Mouse (Mus musculus) limb, embryonic 13.5 days (tissue): Measurements from ENCODE around the gene Upf1. TPM values are rescaled to one million over a fixed set of nuclear protein-coding genes. Genes with fewer than 3 reads are reported as not detected.

Source experiments
- ATAC-seq: fragments of 200-750 bp; cut with Nextera tagmentation; 2 replicates; pipeline ENCODE4 v1.8.0; 2017; ENCODE audit warnings: low read depth, moderate number of reproducible peaks, moderate TSS enrichment; ENCODE audit not compliant: low FRiP score
- H3K27ac ChIP-seq: fragments of 300-500 bp; sonication (generic); 2 replicates; pipeline ENCODE4 v1.5.1; 2015; ENCODE audit warnings: inconsistent platforms, mild to moderate bottlenecking, moderate library complexity
- H3K27me3 ChIP-seq: fragments of 300-500 bp; sonication (generic); 2 replicates; pipeline ENCODE4 v1.6.1; 2015; ENCODE audit warnings: mild to moderate bottlenecking, inconsistent platforms
- H3K36me3 ChIP-seq: fragments of 300-500 bp; sonication (generic); 2 replicates; pipeline ENCODE4 v1.6.1; 2015; ENCODE audit warnings: inconsistent platforms, mild to moderate bottlenecking, moderate library complexity
- H3K4me1 ChIP-seq: fragments of 300-500 bp; sonication (generic); 2 replicates; pipeline ENCODE4 v1.6.1; 2015; ENCODE audit warnings: inconsistent platforms
- H3K4me2 ChIP-seq: fragments of 300-500 bp; sonication (generic); replicated peaks from 2 replicates; pipeline ENCODE4 v1.6.1; 2015; ENCODE audit warnings: inconsistent platforms, mild to moderate bottlenecking, moderate library complexity
- H3K4me3 ChIP-seq: fragments of 300-500 bp; sonication (generic); 2 replicates; pipeline ENCODE4 v1.5.1; 2015; ENCODE audit warnings: moderate library complexity, mild to moderate bottlenecking, inconsistent platforms
- H3K9ac ChIP-seq: fragments of 300-500 bp; sonication (generic); 2 replicates; pipeline ENCODE4 v1.6.1; 2015; ENCODE audit warnings: mild to moderate bottlenecking, inconsistent platforms
- H3K9me3 ChIP-seq: fragments of 300-500 bp; sonication (generic); 2 replicates; pipeline ENCODE4 v1.6.1; 2016; ENCODE audit warnings: inconsistent platforms
- WGBS: fragments of 180-500 bp; shearing (Covaris S2); methylation state at CpG from one replicate; pipeline ENCODE4 v1.1.7; 2015; 5-methylcytosine and 5-hydroxymethylcytosine counted together
- polyA plus RNA-seq: library from polyadenylated mRNA; unstranded; fragments of >200 nt; fragmentation: Nextera tagmentation; extraction: Ambion mirVana; gene quantifications from 2 replicates; pipeline ENCODE4 v1.2.1, GENCODE M21; 2015

Upf1 gene
- polyA plus RNA-seq, 1 experiment from 2014 or later, result 19.5 TPM

DNA sequence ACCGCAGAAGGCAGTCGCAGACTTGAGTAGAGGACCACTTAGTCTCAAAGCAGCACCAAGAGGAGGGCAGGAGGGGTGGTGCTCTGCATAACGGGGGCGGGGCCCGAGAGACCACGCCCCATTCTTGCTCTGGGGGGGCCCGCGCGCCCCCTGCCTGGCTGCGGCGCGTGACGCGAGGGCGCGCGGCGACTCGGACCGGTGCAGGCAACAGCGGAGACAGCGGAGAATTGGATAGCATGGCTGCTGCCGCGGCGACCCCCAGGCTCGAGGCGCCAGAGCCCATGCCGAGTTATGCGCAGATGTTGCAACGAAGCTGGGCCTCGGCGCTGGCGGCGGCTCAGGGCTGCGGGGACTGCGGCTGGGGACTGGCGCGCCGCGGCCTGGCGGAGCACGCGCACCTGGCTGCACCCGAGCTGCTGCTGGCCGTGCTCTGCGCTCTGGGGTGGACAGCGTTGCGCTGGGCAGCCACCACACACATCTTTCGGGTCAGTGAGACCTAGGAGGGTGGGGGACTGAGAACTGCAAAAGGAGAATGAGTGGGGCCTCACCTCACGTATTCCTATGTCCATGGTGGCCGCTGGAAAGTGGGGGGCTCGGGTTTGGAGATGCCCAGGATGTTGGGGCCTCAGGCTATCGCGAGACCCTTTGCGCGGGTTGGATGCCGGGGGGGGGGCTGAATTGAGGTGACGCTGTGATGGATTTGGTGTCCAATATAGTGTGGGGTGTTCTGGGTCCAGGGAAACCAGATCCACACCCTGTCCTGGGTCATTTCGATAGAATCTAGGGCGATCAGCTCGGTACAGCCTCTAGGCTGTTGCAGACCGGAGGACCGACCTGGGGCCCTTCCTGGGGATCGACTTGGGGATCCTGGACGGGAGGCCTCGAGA lies 37.2 kb downstream of the Upf1 start, which contains the start of gene Cers1:
Cers1 (plus strand) TSS at position 152 of the 887 bp plus-strand sequence.
- Histone ChIP-seq H3K4me2 (peak within 1 kb of the TSS; percentile 80), H3K36me3 (peaks cover 46% of the 10 kb centered on the region), H3K4me3 (peak within 1 kb of the TSS; percentile 67), H3K9ac (peak within 1 kb of the TSS; percentile 77), H3K9me3 (no peaks in the 10 kb centered on the region), H3K4me1 (peaks cover 31% of the 10 kb centered on the region), H3K27ac (peak within 1 kb of the TSS; percentile 84; the same call in 1 of the 2 replicates), H3K27me3 (no peaks in the 10 kb centered on the region)
- peak; percentile 73 for ATAC-seq
- WGBS, result 1% methylated on average over 66 of the region's 66 CpGs

DNA sequence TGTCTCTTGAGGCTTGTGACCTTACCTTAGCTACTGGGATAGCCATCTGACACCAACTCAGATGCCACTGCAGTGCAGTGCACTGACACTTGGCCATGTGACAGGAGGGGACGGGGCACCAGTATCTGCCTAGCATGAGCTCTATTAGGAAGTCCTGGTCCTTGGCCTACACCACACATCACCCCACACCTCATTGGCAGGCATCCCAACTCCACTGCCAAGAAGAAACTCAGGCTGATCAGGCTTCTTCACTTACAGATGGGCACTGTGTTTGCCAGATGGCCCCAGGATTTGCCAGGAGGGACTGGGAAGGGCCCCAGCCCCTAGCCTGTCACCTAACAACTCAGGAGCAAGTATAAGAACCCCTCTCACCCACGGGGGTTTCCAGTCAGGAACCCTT lies 39.7 kb downstream of the Upf1 start:
- Histone ChIP-seq H3K4me1 (peaks cover 31% of the 10 kb centered on the region), H3K27me3 (no peaks in the 10 kb centered on the region), H3K4me2 (no peak overlapping the region), H3K27ac (no peak overlapping the region), H3K9ac (no peak overlapping the region), H3K36me3 (peaks cover 51% of the 10 kb centered on the region), H3K4me3 (no peak overlapping the region), H3K9me3 (no peaks in the 10 kb centered on the region)
- WGBS, result 98% methylated on average over 2 of the region's 2 CpGs
- no peak for ATAC-seq

DNA sequence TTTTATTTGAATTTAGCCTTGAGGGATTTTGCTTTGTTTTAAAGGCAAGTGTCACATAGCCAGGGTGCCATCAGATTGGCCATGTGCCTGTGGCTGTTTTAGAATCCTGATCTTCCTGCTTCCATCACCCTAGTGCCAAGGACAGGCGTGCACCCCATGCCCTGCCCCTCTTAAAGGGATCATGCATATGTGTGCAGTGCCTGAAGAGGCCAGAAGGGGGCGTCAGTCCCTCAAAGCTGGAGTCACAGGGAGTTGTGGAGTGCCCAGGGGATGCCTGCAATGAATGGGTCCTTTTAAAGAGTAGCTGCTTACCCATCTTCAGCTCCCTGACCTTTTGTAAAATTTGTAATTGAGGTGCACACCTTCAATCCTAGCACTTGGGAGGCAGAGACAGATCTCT lies 43.8 kb downstream of the Upf1 start:
- Histone ChIP-seq H3K36me3 (peaks cover 89% of the 10 kb centered on the region), H3K9ac (no peak overlapping the region), H3K4me1 (peaks cover 4% of the 10 kb centered on the region; the same call in 1 of the 2 replicates), H3K4me3 (no peak overlapping the region), H3K27ac (no peak overlapping the region), H3K4me2 (no peak overlapping the region), H3K27me3 (no peaks in the 10 kb centered on the region), H3K9me3 (no peaks in the 10 kb centered on the region)
- no peak for ATAC-seq
- 37% methylated on average over 2 of the region's 2 CpGs for WGBS

DNA sequence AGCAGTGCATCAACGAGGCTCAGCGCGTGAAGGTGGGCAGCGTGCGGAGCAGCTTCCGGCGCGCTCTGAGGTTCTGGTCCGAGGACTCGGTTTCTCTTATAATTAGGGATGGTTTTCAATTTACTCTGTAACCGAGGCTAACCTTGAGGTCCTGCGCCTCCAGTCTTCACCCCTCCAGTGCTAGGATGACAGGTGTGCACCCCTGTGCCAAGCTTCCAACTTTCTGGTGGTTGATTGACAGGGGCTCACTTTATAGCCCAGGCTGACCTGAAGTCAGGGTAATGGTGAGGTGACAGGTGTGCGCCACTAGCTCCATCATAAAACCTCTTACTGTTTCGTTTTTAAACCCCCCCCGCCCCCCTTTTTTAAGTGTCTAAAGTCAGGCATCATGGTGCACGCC lies 50.2 kb downstream of the Upf1 start:
- H3K4me3 ChIP-seq, result peak overlapping the region; percentile 68
- peak overlapping the region; percentile 94 for H3K4me2 ChIP-seq
- no peak overlapping the region for H3K27ac ChIP-seq
- H3K36me3 ChIP-seq, result peaks cover 61% of the 10 kb centered on the region
- H3K9ac ChIP-seq, result peak overlapping the region; percentile 82
- ATAC-seq, result 0 out of 2 replicates have a peak, but pooled peaks have one; percentile 20
- no peaks in the 10 kb centered on the region for H3K27me3 ChIP-seq
- H3K4me1 ChIP-seq, result peaks cover 28% of the 10 kb centered on the region
- no peaks in the 10 kb centered on the region for H3K9me3 ChIP-seq
- 4% methylated on average over 16 of the region's 16 CpGs for WGBS

DNA sequence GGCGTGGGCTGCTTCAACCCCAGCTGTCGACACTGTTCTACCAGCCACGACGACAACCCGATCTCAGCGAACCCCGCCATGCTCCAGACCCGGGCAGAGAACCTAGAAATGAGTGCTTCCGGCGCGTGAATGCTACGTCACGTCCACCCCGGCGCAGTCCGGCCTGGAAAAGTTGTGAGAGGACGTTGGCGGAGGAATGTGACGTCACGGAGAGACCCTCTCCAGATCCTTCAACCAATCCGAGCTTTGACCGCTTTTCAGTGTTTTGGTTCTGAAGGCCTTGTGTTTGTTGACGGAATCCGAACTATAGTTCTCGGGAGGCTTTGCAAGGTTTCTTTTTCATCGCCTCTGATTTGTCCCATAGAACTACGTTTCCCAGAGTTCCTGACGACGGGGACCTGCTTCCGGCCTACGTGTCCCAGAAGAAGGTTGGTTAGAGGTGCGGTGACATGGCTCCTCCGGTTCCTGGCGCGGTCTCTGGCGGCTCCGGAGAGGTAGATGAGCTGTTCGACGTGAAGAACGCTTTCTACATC lies 50.7 kb downstream of the Upf1 start, which contains the start of the genes Ddx49 and Cope:
Ddx49 (minus strand) TSS at position 132 of the 533 bp plus-strand sequence.
Cope (plus strand) TSS at position 161 of the 533 bp plus-strand sequence.
- Histone ChIP-seq H3K27ac (no peak within 1 kb of the TSS), H3K9me3 (no peaks in the 10 kb centered on the region), H3K9ac (peak within 1 kb of the TSS; percentile 82), H3K27me3 (no peaks in the 10 kb centered on the region), H3K4me2 (peak within 1 kb of the TSS; percentile 94), H3K4me3 (peak within 1 kb of the TSS; percentile 68), H3K4me1 (peaks cover 28% of the 10 kb centered on the region), H3K36me3 (peaks cover 61% of the 10 kb centered on the region)
- ATAC-seq, result peak; percentile 93
- under 1% methylated on average over 40 of the region's 40 CpGs for WGBS

DNA sequence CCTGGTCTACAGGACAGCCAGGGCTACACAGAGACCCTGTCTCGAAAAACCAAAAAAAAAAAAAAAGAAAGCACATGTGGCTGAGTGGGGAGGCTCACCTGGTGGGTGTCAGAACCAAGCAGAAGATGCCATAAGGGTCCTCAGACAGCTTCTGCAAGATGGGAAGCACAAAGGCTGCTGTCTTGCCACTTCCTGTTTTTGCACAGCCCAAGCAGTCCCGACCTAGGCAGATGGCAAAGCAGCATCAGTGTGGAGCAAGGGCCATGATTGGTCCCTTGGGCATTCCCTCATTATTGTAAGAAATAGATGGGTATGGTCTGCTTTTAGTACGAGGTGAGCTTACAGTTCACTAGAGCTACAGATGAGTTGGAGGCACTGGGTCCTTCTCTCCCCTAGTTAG lies 52.2 kb downstream of the Upf1 start:
- H3K36me3 ChIP-seq, result peaks cover 64% of the 10 kb centered on the region
- no peak for ATAC-seq
- no peaks in the 10 kb centered on the region for H3K27me3 ChIP-seq
- peak overlapping the region; percentile 94 for H3K4me2 ChIP-seq
- H3K4me1 ChIP-seq, result peaks cover 28% of the 10 kb centered on the region
- H3K9me3 ChIP-seq, result no peaks in the 10 kb centered on the region
- peak overlapping the region; percentile 68; the same call in 1 of the 2 replicates for H3K4me3 ChIP-seq
- H3K27ac ChIP-seq, result no peak overlapping the region
- 81% methylated on average over 3 of the region's 3 CpGs for WGBS
- no peak overlapping the region for H3K9ac ChIP-seq

DNA sequence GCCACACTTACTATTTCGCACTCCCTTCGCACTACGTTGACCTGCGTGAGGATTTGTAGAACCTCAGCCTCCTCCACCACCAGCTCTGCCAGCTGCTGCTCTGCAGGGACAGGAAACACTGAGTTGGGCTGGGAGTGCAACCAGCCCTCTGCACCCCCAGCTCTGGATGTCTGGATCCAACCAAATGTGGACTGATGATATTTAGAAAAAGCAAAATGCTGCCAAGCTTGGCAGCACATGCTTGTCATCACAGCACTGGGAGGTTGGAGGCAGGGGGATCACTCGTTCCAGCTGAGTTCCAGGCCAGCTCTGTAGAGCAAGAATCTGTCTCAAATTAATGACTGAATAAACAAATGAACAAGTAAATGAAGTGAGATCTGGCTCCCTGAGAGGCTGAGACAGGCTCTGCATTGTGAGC lies 59.1 kb downstream of the Upf1 start:
- H3K9ac ChIP-seq, result no peak overlapping the region
- ATAC-seq, result no peak
- H3K9me3 ChIP-seq, result no peaks in the 10 kb centered on the region
- H3K27ac ChIP-seq, result no peak overlapping the region
- H3K4me1 ChIP-seq, result no peaks in the 10 kb centered on the region
- no peak overlapping the region for H3K4me3 ChIP-seq
- H3K36me3 ChIP-seq, result peaks cover 94% of the 10 kb centered on the region
- WGBS, result 61% methylated on average over 5 of the region's 5 CpGs
- no peak overlapping the region for H3K4me2 ChIP-seq
- H3K27me3 ChIP-seq, result no peaks in the 10 kb centered on the region

DNA sequence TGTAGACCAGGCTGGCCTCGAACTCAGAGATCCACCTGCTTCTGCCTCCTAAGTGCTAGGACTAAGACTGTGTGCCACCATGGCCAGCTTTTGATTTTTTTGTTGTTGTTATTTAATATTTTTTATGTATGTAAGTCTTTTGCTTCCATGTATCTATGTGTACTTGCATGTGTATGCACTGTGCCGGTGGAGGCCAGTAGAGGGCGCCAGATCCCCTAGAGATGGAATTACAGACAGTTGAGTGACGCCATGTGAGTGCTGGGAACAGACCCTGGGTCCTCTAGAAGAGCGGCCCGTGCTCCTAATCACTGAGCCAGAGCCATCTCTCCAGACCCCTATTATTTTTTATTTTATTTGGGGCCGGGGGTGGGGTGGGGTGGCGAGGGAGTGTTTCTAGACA lies 66.3 kb downstream of the Upf1 start:
- no peaks in the 10 kb centered on the region for H3K27me3 ChIP-seq
- WGBS, result 92% methylated on average over 8 of the region's 8 CpGs
- peaks cover 18% of the 10 kb centered on the region for H3K4me1 ChIP-seq
- ATAC-seq, result no peak
- peaks cover 71% of the 10 kb centered on the region for H3K36me3 ChIP-seq
- no peak overlapping the region for H3K4me3 ChIP-seq
- no peak overlapping the region for H3K9ac ChIP-seq
- no peak overlapping the region for H3K4me2 ChIP-seq
- peaks cover 4% of the 10 kb centered on the region; the same call in 1 of the 2 replicates for H3K9me3 ChIP-seq
- no peak overlapping the region for H3K27ac ChIP-seq

DNA sequence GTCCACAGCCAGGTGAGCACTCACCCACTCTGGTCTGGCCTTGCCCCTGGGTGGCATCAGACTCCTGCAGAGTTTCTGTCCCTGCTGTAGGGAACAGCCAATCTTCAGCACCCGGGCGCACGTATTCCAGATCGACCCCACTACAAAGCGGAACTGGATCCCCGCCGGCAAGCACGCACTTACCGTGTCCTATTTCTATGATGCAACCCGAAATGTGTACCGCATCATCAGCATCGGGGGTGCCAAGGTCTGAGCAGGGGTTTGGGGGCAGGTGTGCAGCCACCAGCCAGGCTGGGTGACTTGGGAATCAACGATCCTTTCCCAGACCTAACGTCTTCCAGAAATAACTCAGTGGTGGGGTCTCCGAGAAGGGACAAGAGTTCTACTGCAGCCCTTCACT lies 67.8 kb downstream of the Upf1 start:
- Histone ChIP-seq H3K4me2 (no peak overlapping the region), H3K36me3 (peaks cover 57% of the 10 kb centered on the region), H3K27ac (no peak overlapping the region), H3K4me3 (no peak overlapping the region; the same call in 1 of the 2 replicates), H3K9ac (no peak overlapping the region), H3K9me3 (peaks cover 4% of the 10 kb centered on the region; the same call in 1 of the 2 replicates), H3K27me3 (no peaks in the 10 kb centered on the region), H3K4me1 (peaks cover 18% of the 10 kb centered on the region)
- no peak for ATAC-seq
- WGBS, result 96% methylated on average over 15 of the region's 15 CpGs

DNA sequence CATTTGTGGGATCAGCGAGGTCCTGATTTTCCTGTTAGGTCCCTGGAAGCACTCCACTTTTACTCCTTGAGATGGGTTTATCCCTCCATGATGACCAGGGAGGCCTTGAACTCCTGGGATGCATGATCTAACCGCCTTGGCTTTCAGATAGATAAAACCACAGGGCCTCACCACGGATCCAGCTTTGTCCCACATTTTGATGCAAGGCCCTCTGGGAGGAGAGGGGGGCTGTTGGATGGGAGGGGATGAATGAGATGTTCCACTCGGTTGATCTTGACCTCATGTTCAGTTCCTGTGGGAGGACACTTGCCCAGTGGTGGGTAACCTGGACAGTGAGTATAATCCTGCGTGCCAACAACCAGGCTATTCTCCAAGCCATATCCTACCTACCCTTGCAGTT lies 68.7 kb downstream of the Upf1 start:
- Histone ChIP-seq H3K4me3 (peak overlapping the region; percentile 71), H3K9ac (peak overlapping the region; percentile 39; the same call in 1 of the 2 replicates), H3K9me3 (peaks cover 4% of the 10 kb centered on the region; the same call in 1 of the 2 replicates), H3K27ac (no peak overlapping the region), H3K27me3 (no peaks in the 10 kb centered on the region), H3K36me3 (peaks cover 49% of the 10 kb centered on the region), H3K4me1 (peaks cover 18% of the 10 kb centered on the region), H3K4me2 (peak overlapping the region; percentile 83)
- ATAC-seq, result no peak
- 89% methylated on average over 5 of the region's 5 CpGs for WGBS

DNA sequence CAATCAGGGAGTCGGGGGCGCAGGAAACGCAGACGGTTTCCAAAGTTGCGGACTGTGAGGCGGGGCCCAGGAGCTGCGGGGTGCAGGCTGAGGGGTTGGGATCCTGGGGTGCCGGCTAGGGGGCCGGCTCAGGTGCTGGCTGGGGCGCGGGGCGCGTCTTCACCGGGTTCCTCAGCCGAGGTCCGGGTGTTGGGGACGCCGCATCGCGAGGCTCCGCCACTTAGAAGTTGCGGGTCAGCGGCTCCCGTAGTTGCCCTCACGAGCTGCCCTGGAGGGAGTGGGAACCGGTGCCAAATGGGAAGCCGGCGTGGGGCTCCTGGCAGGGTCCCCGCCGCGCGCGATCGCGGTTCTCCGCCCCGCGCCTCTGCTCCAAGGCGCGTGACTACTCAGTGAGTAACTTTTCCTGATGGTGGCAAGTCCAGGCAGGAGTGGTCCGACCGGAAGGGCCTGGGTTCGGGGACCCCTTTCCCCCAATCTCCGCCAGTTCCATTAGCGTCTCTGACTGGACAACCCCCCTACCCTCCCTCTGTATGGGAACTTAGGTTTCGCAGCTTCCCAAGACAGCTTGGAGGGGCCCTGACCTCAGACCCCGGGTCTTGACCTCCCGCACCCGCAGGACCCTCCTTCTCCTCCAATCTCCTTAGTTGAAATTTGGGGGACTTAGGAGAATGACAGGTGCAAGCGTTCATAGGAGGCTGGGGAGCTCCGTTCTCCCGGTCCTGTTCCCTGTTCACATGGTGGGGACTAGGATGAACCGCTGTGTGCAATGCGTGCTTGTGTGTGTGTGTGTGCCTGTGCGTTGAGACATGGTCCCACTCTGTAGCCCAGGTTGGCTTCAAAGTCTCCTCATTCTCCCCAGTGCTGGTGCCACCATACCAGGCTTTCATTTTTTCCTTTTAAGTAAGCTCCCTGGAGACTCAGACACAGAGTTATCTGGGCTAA lies 69.7 kb downstream of the Upf1 start:
- peak; percentile 66 for ATAC-seq
- Histone ChIP-seq H3K27me3 (no peaks in the 10 kb centered on the region), H3K4me3 (peak overlapping the region; percentile 71), H3K9ac (peak overlapping the region; percentile 95), H3K36me3 (peaks cover 39% of the 10 kb centered on the region), H3K27ac (peak overlapping the region; percentile 72), H3K4me2 (peak overlapping the region; percentile 83), H3K4me1 (peaks cover 18% of the 10 kb centered on the region), H3K9me3 (peaks cover 4% of the 10 kb centered on the region; the same call in 1 of the 2 replicates)
- whole genome bisulfite sequencing, result under 1% methylated on average over 53 of the region's 55 CpGs
